Mouse (Mus musculus): ENCODE results near the gene 4933409G03Rik.
"Not testable (repeated sequence)": the region's sequence is repeated elsewhere in the genome, so short reads cannot be mapped to it uniquely, and the experiment has no call there.

4933409G03Rik gene

GRCm38 (mm10) chr2:68582113-68582512 is at the start of gene 4933409G03Rik:
4933409G03Rik (plus strand) TSS chr2:68582413.
- no peak for DNase-seq (ENCODE audit: low read depth, low spot score)

- no peak for DNase-seq (ENCODE audit: low read depth, low spot score)
Observed at GRCm38 (mm10) chr2:68544190-68544589, 38.0 kb upstream of the 4933409G03Rik start.

GRCm38 (mm10) chr2:68560821-68561220 is 21.4 kb upstream of the 4933409G03Rik start:
- DNase-seq (ENCODE audit: low read depth, low spot score) = no peak

- DNase-seq (ENCODE audit: low read depth, low spot score) = peak; percentile 51
Observed at GRCm38 (mm10) chr2:68563331-68563730, 18.9 kb upstream of the 4933409G03Rik start.

GRCm38 (mm10) chr2:68568361-68568760 is 13.9 kb upstream of the 4933409G03Rik start:
- no peak for DNase-seq (ENCODE audit: low read depth, low spot score)

- peak; percentile 2 for DNase-seq (ENCODE audit: low read depth, low spot score)
Observed at GRCm38 (mm10) chr2:68572340-68572739, 9.9 kb upstream of the 4933409G03Rik start.

GRCm38 (mm10) chr2:68592765-68593164 is 10.6 kb downstream of the 4933409G03Rik start:
- DNase-seq (ENCODE audit: low read depth, low spot score) = no peak

- not testable (repeated sequence) for DNase-seq (ENCODE audit: low read depth, low spot score)
Observed at GRCm38 (mm10) chr2:68656186-68656585, 74.0 kb downstream of the 4933409G03Rik start, which contains the start of gene 4932414N04Rik. 4932414N04Rik (plus strand) TSS chr2:68656486.

Measured in embryo, embryonic 11.5 days (tissue).